Mouse (Mus musculus) stomach, postnatal 0 days (tissue): ENCODE measurements at regions not wholly inside any gene's neighbourhood (a gene's known extent, or its start where the extent isn't known, plus 50 kb on each side); places are given as distances from the start of the nearest gene placed in this dataset.

ENCODE experiments used
- CTCF ChIP-seq: IDR thresholded peaks from 2 replicates; pipeline ENCODE4 v1.5.1; 2016; ENCODE audit warnings: antibody characterized with exemption, low read depth, mild to moderate bottlenecking, moderate library complexity
- EP300 ChIP-seq: optimal IDR thresholded peaks from 2 replicates; pipeline ENCODE3; 2016; ENCODE audit warnings: antibody characterized with exemption

DNA sequence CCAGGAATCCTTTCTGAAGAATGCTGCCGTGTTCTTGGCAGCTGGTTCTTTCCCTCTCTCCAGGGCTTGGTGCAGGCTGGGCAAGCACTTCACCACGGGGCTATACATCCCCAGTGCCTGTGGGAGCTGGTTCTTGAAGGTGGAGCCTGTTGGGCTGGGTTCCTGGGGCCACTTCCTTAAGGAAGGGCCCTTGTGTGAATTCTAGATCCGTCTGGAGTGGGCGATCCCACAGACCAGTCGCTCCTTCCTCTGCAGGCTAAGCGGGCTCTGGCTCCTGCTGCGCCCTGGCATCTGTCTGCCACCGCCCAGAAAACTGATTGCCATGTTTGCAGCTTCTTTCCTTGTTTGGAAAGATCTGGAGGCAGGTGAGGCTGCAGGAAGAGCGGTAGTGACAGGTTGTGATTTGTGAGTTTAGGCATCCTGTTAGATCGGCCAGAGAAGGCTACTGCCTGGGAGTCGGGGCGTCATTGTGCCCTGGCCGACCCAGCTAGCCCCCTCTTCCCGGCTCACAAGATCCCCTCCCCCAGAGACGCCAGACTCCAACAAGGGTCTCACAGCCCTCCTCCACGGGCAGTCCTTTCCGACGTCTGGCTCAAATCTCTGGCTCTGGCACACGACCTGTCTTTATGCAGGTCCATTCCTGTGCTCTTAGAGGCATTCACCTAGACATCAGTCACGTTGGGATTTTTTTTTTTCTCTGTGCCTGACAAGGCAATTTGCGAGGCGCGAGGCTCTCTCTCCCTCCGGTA lies 135.6 kb downstream of the Nectin1 start:
- TF ChIP-seq CTCF (no peak), EP300 (no peak)
